Mouse (Mus musculus): Measurements from ENCODE around the gene Gm20721.

Gene Gm20721

DNA sequence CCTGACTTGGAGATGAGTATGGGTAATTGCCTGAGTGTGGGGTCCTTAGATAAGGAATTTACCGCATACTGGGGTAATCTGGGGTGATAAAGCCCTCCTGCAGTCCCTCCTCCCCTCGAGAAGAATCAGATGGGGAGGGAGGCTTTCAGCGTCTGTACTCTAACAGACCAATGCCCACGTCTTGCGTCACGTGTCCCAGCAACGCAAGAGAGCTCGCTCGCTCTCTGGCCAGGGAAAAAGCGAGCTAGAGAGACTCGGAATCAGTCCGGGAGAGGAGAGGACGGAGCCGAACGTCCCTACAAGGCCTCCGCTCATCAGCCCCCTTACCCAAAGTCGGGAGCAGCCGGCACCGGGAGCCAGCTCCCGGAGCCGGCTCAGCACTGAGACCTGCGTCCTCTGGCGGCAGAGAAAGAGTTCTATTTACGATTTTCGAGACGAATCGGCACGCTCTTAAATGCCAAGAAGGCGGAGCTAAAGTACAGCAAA lies 49.4 kb downstream of the Gm20721 start:
- DNase-seq (ENCODE audit: low spot score): no peak

DNA sequence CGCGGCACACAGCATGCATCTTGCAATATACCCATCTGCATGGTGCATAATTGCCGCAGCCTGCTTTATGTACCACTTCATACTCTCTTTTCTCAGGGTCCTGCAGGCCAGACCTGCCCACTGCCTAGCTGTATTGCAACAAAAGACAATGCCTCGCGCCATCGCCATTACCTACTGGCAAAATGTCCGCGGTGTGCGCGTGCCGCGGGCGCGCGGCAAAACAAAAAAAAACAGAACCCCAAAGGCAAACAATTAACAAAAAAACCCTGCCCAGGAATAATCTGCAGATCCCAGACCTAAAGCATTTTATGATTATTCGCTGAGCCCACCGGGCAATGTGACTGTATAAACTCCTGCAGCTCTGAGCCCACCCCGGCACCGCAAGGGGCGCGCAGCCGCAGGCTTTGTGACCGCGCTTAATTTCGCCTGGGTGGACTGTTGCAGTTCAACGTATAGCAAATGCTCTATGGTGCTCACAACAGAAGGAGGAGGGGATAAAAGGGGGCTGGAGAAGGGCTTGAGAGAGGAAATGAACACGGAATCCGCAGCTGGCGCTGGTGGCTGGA lies 50.5 kb downstream of the Gm20721 start:
- no peak for DNase-seq (ENCODE audit: low spot score)

DNA sequence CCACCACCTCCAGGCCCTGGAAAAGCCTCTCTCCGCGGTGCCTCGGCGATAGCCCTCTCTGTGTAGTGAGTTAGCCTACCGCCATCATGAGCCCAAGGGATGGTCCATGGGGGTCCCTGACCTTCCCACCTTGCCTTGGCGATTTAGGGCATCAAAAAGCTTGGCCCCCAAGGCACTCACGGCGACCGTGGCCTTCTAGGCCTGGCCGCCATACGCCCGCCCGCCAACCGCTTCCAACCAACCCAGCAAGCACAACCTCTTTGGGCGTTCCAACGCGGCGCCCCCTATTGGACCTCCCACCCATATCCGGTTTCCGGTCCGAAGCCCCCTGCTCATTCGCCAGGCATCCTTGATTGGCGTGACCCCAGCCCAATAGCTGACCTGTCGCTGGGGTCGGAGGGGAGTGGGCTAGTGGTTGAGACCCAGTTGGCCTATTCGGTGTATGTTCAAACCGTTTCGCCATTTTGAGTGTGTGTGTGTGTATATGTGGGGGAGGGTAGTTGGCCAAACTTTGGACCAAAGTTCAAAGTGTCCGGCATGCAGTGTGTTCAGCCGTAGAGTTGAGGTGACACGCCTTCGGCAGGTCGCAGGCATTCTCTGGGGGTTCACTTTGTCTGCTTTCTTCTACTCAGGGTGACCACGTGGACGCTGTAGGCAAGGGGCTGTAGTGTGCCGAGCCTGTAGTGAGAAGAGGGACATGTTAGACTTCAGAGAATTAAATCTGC lies 51.2 kb downstream of the Gm20721 start:
- no peak for DNase-seq (ENCODE audit: low spot score)

DNA sequence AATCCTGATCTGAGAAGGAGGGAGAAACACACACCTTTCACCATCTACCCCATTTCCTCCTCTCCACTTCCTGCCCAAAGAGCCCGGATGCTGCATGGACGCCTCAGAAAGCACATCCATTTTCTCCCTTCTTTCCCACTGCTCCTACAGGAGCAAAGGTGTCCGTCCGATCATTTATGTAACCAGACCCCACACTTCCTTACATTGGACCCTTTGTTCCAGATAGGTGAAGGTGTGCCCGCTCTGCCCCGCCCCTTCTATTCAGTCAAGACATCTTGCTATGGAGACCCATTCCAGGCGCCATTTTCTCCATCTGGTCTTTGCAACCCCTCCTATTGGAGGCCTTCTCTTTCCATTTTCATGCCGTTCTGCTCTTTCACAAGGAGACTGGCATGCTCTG lies 52.1 kb downstream of the Gm20721 start:
- DNase-seq (ENCODE audit: low spot score): no peak

DNA sequence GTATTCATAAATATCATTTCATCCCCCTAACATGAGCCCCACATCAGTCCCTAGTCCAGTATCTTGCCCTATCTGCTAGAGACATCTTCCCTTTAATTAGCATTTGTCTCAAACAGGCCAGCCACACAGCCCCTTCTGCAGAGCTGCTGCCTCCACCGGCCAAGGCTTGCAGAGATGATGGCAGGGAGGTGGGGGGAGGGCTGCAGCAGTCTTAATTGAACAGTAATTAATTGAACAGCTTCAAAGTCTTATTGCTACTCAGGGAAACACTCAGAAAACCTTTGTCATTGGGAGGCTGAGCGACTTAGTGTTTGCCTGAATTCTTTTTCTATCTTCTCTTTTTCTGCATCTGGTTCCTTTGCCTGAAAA lies 54.9 kb downstream of the Gm20721 start:
- no peak for DNase-seq (ENCODE audit: low spot score)

DNA sequence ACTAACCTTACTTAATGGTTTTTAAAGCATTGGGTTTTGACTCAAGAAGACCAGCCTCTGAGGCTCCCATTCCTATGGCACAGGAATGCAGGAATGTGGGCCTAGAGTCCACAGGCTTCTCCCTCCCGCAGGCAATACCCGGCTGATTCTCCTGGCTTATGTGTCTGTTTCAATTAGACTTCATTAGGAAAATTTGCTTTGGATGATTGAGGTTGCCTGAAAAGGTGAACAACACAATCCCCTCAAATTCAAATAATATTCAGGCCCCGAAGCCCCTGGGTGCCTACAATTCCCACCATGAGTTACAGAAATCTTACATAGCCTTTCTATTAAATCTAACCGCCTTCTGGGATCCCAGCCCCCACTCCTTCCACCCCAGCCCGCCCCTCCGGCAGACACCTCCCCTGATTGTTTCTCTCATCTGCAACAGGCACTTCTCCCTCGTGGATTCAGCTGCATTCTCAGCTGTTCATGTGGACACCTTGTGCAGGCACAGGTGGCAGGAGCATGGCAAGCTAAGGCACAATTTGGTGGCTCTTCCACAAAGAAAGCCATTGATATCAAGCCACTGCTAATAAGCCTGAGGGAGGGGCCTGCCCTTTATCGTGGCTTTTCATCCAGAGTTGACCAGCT lies 55.4 kb downstream of the Gm20721 start:
- DNase-seq (ENCODE audit: low spot score): no peak

DNA sequence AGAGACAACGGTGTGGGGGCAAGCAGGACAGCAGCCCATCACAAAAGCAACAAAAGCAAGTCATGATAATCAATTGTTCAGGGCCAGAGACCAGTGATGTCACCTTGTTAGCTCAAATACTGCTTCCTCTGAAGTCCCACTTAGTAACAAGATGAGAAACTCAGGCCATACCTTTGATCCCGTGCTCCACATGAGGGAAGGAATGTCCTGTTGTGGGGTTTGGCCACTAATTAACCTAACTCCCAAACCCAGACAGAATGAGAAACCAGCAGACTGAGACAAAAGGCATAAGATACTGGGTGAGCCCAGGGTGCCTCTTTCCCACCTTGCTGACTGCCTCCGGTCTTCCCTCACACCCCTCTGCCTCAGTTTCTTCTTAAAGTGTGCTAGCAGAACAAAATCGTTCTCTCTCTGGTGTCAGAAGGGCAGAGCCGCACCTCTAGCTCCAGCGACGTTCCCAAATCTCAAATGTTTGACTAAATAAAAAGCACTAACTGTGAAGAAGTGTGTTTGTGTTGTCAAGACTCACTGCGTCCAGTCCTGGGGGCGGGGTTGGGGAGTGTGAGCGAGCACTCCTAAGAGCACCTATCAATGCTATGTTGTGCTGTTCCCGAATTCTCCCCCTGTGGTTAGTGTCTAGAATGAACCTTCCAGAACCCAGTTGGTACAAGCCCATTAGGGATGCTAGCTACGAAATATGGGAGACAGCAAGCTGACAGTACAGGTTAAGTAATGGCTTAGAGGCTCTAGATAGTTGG lies 57.7 kb downstream of the Gm20721 start:
- no peak for DNase-seq (ENCODE audit: low spot score)

DNA sequence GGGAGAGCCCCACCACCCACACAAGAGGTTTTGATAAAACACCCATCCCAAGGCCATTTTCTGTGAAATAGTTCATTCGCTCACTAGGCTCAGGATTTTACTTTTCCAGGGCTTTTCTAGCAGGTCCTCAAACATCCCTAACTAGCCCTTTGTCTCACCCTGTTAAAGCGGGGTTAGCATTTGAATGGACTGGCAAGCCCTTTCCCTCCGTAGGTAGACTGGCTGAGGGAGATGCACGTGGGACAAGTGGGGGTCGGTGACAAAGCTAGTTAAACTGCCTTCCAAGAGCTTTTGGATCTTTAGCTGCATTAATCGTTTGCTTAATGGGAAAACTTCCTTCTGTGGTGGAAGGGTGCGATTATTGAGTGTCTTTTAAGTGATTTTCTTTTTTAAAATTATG lies 58.6 kb downstream of the Gm20721 start:
- no peak for DNase-seq (ENCODE audit: low spot score)

DNA sequence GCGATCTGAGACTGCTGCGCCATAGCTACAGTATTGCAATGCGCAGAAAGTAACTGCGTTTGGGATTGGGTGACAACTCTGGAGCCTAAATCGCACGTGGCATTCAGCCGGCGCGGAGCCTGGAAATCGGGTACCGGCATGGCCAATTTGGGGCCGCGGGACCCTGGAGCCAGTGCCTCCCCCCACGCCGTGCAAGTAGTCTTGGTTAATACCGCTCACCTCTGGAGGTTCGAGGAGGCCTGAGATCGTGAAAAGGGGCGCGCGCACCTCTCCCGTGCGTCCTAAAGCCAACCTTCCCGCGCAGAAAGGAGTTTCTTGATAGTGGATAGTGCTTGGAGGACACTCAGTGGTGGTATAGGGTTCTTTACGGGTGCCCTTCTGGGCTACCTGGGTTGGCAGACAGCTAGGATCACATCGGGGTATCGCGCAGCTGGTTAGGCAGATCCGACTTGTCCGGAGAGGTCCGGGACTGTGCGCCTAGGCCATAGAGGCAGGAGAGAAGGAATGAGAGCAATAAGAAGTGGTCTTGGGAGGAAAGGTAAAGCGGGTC lies 60.5 kb downstream of the Gm20721 start:
- DNase-seq (ENCODE audit: low spot score): no peak

DNA sequence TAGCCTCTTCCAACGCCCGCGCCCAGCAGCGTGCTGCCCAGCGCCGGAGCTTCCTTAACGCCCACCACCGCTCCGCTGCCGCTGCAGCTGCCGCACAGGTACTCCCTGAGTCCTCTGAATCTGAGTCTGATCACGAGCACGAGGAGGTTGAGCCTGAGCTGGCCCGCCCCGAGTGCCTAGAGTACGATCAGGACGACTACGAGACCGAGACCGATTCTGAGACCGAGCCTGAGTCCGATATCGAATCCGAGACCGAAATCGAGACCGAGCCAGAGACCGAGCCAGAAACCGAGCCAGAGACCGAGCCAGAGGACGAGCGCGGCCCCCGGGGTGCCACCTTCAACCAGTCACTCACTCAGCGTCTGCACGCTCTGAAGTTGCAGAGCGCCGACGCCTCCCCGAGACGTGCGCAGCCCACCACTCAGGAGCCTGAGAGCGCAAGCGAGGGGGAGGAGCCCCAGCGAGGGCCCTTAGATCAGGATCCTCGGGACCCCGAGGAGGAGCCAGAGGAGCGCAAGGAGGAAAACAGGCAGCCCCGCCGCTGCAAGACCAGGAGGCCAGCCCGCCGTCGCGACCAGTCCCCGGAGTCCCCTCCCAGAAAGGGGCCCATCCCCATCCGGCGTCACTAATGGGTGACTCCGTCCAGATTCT lies 61.6 kb downstream of the Gm20721 start:
- no peak for DNase-seq (ENCODE audit: low spot score)

DNA sequence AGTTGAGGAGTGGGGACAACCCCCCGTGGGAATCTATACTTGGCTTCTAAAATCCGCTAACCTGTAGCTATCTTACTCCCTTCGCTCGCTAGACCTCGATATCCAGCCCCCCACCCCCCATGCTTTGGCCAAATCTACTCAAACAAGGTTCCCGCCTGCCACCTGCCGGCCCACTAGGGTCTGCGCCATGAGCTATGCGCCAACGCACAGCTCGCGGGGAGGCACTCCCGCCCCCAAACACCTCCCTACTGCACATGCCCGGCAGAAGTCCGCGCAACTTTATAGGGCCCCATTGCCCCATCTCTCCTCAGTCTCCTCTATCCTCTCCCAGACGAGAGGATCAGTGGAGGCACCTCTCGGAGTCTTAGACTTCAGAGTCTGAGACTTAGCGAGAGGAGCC lies 62.5 kb downstream of the Gm20721 start, which contains the start of gene Gnas:
Gene Gnas (plus strand): TSS at position 310 of the 400 bp plus-strand sequence.
- DNase-seq (ENCODE audit: low spot score): no peak

DNA sequence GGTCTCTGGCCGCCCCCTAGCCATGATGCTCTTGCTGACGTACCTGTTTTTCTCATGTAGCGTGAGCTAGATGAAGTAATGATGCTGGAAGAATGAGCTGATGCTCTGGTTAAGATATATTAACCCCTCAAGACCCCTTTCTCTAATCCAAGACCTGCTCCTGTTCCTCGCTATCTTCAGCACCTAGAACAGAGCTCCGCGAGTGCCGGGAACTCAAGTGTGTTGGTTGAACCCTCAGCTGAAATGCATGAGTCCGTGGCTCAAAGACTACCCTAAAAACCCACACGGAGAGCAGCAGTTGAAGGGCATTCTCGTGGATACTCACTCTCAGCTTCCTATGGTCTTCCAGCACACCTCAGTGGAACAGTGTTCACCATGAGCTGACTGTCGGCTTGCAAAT lies 63.2 kb downstream of the Gm20721 start:
- no peak for DNase-seq (ENCODE audit: low spot score)
